Mouse (Mus musculus): ENCODE measurements around the gene Zmiz1.

DNA sequence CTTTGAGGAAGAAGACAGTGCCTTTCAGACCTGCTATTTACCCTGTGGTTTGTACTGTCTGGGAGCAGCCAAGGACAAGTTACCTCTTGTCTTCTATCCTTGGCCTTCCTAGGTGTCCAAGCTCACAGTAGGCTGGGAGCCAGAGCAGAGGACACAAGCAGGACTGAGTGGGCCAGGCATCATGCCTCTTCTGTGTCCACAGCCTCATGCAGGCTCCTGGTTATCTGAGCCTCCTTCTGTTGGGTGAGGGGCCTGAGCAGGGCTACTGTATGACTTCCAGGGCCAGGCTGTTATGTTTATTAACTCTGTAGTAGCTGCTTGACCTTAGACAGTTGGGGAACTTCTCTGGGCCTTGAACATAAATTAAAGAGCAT, 75.4 kb downstream of the Zmiz1 start:
- TF ChIP-seq CTCF (IDR thresholded peaks at IDR 0.05; ENCODE audit: borderline replicate concordance, insufficient read depth, low read depth, low read length) (no peak), POLR2A (IDR thresholded peaks at IDR 0.05; ENCODE audit: borderline replicate concordance, insufficient read depth, low read length) (no peak)

Measured in cerebellum, adult 2 months (tissue).